Mouse (Mus musculus): ENCODE data around the gene Olfr721-ps1. TPM values are rescaled to one million over a fixed set of nuclear protein-coding genes. Genes with fewer than 3 reads are reported as not detected.

Gene Olfr721-ps1
- polyA plus RNA-seq, 1 experiment from 2014 or later = not detected

Other genes with a start within 250 kb of the Olfr721-ps1 start
- not detected in 2 replicates for gene Olfr720, start 214.5 kb upstream of the Olfr721-ps1 start, polyA plus RNA-seq (2015; fragmentation: Nextera tagmentation; extraction: Ambion mirVana)
- 0.16 TPM in 1 of 2 replicates, not detected in the other for gene Olfr31, start 78.5 kb upstream of the Olfr721-ps1 start, polyA plus RNA-seq (2015; fragmentation: Nextera tagmentation; extraction: Ambion mirVana)
- gene Il3ra, start 55.0 kb upstream of the Olfr721-ps1 start, polyA plus RNA-seq (2015; fragmentation: Nextera tagmentation; extraction: Ambion mirVana) = 2.1 and 2.8 TPM in 2 replicates

All from hindbrain, embryonic 15.5 days (tissue).